Mouse (Mus musculus) lung, adult 2 months (tissue): ENCODE data around the gene Ostf1.

ENCODE experiments used
- CTCF ChIP-seq: fragments of 200-500 bp; IDR thresholded peaks from 2 replicates; pipeline ENCODE4 v1.5.1; 2011; ENCODE audit warnings: mild to moderate bottlenecking, low read length, control low read depth; ENCODE audit not compliant: insufficient read depth
- POLR2A ChIP-seq: fragments of 200-500 bp; IDR thresholded peaks from 2 replicates; pipeline ENCODE4 v1.6.1; 2011; ENCODE audit warnings: low read depth, mild to moderate bottlenecking, control low read depth, low read length, borderline replicate concordance; ENCODE audit errors: extremely low read depth

DNA sequence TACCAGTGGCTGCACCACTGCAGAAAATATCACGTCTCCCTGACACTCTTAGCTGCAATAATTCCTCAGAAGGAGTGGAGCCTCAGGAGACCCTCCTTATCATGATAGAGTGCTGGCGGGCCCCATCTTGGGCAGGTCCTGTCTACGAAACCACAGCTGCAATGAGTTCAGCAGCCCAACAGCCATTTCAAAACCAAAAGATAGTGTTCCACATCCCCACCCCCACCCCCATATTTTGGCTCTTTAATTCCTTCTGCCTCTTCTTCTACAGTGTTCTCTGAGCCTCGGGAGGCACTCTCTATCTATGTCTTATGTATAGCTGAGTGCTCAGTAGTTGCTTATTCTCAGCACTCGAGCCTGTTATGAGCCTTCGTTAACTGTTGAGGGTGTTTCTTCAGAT is 18.9 kb upstream of the Ostf1 start:
- no peak for TF ChIP-seq CTCF
- no peak for TF ChIP-seq POLR2A
